Mouse (Mus musculus) embryonic fibroblast, embryonic 13.5 days (primary cell): ENCODE data around the gene Gpat2. TPM values are rescaled to one million over a fixed set of nuclear protein-coding genes. Genes with fewer than 3 reads are reported as not detected.

Experiments
- H3K27ac ChIP-seq: 2 replicates; pipeline ENCODE4 v1.5.1; 2012; ENCODE audit warnings: low read length, control low read depth, inconsistent platforms; ENCODE audit not compliant: insufficient read depth
- H3K4me1 ChIP-seq: 2 replicates; pipeline ENCODE4 v1.6.1; 2011; ENCODE audit warnings: low read length; ENCODE audit not compliant: control insufficient read depth, insufficient read depth
- H3K4me3 ChIP-seq: 2 replicates; pipeline ENCODE4 v1.5.1; 2011; ENCODE audit warnings: mild to moderate bottlenecking, control low read depth, low read length; ENCODE audit not compliant: insufficient read depth
- CTCF ChIP-seq: IDR thresholded peaks from 2 replicates; pipeline ENCODE4 v1.5.1; 2011; ENCODE audit warnings: mild to moderate bottlenecking, control low read depth, low read length, moderate library complexity, borderline replicate concordance; ENCODE audit not compliant: insufficient read depth
- POLR2A ChIP-seq: IDR thresholded peaks from 2 replicates; pipeline ENCODE4 v1.6.1; 2011; ENCODE audit warnings: low read depth, mild to moderate bottlenecking, control low read depth, low read length, moderate library complexity
- polyA plus RNA-seq: library from polyadenylated mRNA; stranded (reverse); fragments of >200 nt; gene quantifications from 2 replicates; pipeline ENCODE4 v1.2.4, GENCODE M21; 2011; ENCODE audit warnings: low read depth; ENCODE audit not compliant: missing spikeins, insufficient read length

Gpat2 gene
- polyA plus RNA-seq, 1 experiment = not detected

GRCm38 (mm10) chr2:127435554-127435953, 10.6 kb downstream of the Gpat2 start:
- no peak overlapping the region for H3K4me3 ChIP-seq
- H3K4me1 ChIP-seq = no peaks in the 10 kb centered on the region
- TF ChIP-seq CTCF (no peak), POLR2A (no peak)
- no peak overlapping the region for H3K27ac ChIP-seq

DNA sequence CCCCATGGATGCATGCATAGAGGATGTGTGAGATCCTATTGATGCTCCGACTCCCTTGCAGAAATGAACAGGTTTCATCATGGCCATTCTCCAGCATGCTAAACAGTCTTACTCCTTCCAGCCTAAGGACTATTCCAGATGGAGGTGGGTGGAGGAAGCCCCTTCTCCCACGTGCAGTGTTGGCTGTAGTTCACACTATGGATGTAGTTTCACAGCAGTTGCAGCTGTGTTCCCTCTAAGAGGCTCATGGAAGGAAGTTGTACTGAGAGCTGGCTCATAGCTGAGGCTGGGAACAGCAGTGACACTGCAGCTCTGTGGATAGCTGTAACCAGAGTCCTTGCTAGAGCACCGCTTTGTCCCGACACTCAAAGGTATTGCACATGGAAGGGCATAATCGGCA, 12.7 kb downstream of the Gpat2 start:
- no peak for TF ChIP-seq POLR2A
- H3K27ac ChIP-seq = no peak overlapping the region
- no peaks in the 10 kb centered on the region for H3K4me1 ChIP-seq
- H3K4me3 ChIP-seq = no peak overlapping the region

GRCm38 (mm10) chr2:127444055-127444789, 19.2 kb downstream of the Gpat2 start, which contains the start of gene Fahd2a:
Gene Fahd2a (minus strand): TSS chr2:127444565.
- TF ChIP-seq POLR2A (peak; percentile 77), CTCF (no peak)
- peak within 1 kb of the TSS; percentile 57 for H3K4me3 ChIP-seq
- H3K4me1 ChIP-seq = 0 out of 2 replicates have a peak, but pooled peaks cover 3% of the 10 kb centered on the region
- no peak within 1 kb of the TSS for H3K27ac ChIP-seq

DNA sequence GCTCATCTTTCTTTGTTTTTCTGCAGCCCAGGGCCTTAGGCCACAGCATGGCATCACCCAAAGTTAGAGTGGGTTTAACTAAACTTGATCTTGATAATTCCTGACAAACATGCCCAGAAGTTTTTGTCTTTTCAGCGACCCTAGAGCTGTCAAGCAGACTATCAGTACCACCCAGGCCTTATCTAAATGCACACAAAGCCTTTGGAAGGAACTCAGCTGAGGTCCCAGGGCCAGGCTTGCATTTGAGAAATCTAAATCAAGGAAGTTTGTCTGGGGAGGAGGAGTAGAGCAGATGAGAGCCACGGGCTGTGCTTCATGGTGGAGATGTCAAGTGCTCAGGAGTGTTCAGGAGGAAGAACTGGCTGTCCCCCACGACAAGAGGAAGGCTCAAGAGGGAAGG, 21.8 kb downstream of the Gpat2 start:
- no peak for TF ChIP-seq POLR2A
- Histone ChIP-seq H3K4me1 (0 out of 2 replicates have a peak, but pooled peaks cover 3% of the 10 kb centered on the region), H3K4me3 (no peak overlapping the region), H3K27ac (no peak overlapping the region)

- Histone ChIP-seq H3K27ac (no peak overlapping the region), H3K4me1 (no peaks in the 10 kb centered on the region), H3K4me3 (no peak overlapping the region)
- no peak for TF ChIP-seq POLR2A
- no peak for TF ChIP-seq CTCF
Observed at GRCm38 (mm10) chr2:127449691-127450090, 24.7 kb downstream of the Gpat2 start.

DNA sequence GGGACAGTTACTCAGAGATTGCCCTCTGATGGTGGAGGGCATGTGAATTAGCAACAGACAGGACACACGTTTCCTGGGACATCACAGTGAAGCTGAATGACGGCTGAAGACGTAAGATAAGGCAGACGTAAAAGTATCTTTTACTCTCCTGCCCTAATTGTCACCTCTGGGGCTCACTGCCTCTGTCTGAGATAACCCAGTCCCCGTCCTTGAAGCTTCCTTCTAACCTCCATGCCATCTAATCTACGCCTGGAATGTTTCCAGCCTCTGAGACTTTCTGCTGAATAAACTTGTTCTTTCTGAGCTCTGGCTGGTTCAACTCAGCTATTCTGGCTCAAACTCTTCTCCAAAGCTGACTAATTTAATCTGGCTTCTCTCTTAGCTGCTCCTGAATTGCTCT, 26.7 kb downstream of the Gpat2 start:
- Histone ChIP-seq H3K4me3 (no peak overlapping the region), H3K4me1 (no peaks in the 10 kb centered on the region), H3K27ac (no peak overlapping the region)
- TF ChIP-seq POLR2A (no peak), CTCF (no peak)

DNA sequence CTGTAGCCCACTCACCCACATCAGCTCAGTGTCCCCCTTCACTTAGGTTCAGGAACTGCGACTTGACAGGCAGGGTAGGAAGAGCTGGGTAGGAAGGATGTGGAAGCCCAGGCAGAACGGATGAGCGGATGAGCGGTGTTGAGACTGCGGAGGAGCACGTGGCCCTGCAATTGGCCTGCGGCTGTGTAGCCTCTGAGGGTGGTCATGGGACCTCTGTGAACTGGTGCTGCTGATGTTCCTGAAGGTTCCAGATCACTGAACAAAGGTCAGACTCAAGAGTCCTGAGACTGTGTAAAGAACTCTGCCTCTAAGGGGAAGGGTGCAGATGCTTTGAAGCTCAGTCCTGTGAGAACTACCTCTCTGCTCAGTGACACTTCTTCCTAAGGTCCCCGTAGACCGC, 28.1 kb downstream of the Gpat2 start:
- H3K4me1 ChIP-seq = no peaks in the 10 kb centered on the region
- no peak overlapping the region for H3K27ac ChIP-seq
- no peak overlapping the region for H3K4me3 ChIP-seq
- TF ChIP-seq POLR2A (no peak), CTCF (no peak)

DNA sequence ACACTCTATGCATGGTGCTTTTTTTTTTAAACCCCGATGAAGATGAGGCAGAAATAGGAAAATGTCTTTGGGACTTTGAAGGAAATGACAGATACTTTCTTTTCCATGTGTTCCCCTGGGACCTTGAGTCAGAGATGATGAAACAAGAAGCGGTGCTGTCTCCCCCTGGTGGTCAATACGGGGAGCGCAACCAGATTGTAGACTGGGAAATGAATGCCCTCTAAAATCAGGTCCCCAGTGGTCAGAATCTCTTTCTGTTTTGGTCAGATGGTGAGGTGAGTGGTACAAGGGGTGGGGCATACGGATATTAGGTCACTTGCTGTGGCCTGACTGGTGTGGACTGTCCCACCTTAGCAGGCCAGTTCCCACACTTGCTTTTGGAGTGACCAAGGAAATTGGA, 28.8 kb downstream of the Gpat2 start:
- peak; percentile 51; the same call in 1 of the 2 replicates for TF ChIP-seq CTCF
- TF ChIP-seq POLR2A = no peak
- no peak overlapping the region for H3K27ac ChIP-seq
- H3K4me3 ChIP-seq = no peak overlapping the region
- H3K4me1 ChIP-seq = no peaks in the 10 kb centered on the region

DNA sequence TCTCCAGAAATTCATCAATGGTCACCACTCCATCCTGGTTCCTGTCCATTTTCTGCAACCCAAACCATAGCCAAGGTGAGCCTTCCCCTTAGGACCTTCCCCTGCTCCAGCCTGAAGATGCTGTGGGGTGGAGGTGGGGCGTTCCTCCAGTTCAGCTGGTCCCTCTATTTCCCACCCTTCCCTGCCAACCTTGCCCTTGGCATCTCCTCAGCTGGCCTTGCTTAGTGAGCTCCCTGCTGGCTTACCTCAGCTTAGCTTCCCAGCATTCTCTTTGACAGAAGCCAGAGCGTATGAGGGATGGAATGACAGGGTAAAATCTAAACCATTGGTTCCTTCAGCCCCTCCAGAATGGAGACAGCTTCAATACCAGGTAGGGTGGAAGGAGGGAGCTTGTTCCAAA, 34.3 kb downstream of the Gpat2 start:
- H3K4me1 ChIP-seq = no peaks in the 10 kb centered on the region
- no peak overlapping the region for H3K4me3 ChIP-seq
- no peak for TF ChIP-seq POLR2A
- TF ChIP-seq CTCF = no peak
- H3K27ac ChIP-seq = no peak overlapping the region

DNA sequence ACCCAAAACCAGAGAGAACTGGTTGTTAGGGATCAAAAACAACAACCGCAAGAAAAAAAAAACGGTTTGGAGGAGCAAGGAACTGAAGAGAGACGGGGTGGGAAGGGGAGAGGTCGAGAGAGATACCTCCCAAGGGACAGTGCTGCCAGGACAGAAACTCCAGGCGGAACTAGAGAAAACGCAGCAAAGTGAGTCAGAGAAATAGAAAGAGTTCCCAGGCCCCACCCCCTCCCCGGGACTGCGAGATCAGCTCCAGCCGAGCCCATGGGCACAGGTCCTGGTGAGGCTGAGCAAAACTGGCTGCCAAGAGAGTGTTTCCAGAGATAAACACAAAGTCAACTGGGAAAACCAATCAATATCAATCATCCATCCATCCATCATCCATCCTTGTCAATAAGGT, 36.4 kb downstream of the Gpat2 start:
- Histone ChIP-seq H3K27ac (no peak overlapping the region), H3K4me3 (no peak overlapping the region), H3K4me1 (no peaks in the 10 kb centered on the region)
- TF ChIP-seq CTCF (no peak), POLR2A (no peak)
